Mouse (Mus musculus): ENCODE data around the gene Med9. TPM values are rescaled to one million over a fixed set of nuclear protein-coding genes. Genes with fewer than 3 reads are reported as not detected.

Gene Med9
- 9.4 and 11.2 TPM in 2 replicates for polyA plus RNA-seq (2012; rRNA removed)
- 15.9 and 18.0 TPM in 2 replicates for polyA plus RNA-seq (2014; fragmentation: Nextera tagmentation; extraction: Ambion mirVana)

DNA sequence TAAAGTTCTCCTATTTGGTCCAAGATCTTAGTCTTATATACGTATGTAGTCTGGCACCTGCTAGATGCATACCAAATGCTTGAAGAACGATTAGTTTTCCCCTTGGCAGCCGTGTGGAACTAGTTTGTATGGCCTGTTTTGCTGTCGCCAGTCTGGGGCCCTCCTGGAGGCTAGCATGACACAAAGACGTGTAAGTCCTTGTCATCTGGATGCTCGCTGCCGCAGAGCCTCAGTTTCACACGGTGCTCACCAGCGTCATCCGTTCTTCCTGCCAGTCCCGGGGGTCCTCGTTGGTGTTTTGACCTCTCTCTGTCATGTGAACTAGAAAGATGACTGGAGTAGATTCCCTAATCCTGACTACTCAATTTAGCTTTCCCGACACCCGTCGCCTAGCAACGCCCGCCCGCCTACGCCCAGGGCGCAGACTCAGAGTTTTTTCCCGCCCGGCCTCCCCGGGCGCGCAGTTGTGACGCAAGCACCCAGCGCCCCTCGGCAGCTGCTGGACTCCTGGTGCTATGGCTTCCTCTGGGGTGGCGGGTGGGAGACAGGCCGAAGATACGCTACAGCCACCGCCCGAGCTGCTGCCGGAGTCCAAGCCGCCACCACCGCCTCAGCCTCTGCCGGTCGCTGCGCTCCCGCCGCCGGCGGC is at the start of gene Med9:
Med9 (plus strand) TSS at position 455 of the 649 bp plus-strand sequence.
- peak; percentile 81 to 85 (median 82) for DNase-seq (ENCODE audit: low read depth in 3 of 3, low spot score in 3 of 3)
- Histone ChIP-seq H3K9ac (replicated peaks) (peak within 1 kb of the TSS; percentile 99), H3K36me3 (replicated peaks; ENCODE audit: control insufficient read depth, insufficient read depth, low read depth) (no peaks in the 10 kb centered on the region), H3K4me1 (replicated peaks; ENCODE audit: control insufficient read depth in 2 of 2, insufficient read depth in 2 of 2, low read length in 1 of 2) (peaks cover 9 to 14% of the 10 kb centered on the region in 2 experiments; a peak in 3 of 4 replicates), H3K9me3 (ENCODE audit: control insufficient read depth, low read length) (no peaks in the 10 kb centered on the region), H3K4me2 (ENCODE audit: low read depth) (peak within 1 kb of the TSS; percentile 92), H3K27ac (peak within 1 kb of the TSS; percentile 69), H3K27me3 (ENCODE audit: control insufficient read depth, insufficient read depth, low read length) (no peaks in the 10 kb centered on the region), H3K4me3 (ENCODE audit: insufficient read depth in 1 of 2, low read depth in 2 of 2, low read length in 2 of 2) (peak within 1 kb of the TSS; percentile 95)
- peak; percentile 97 for ATAC-seq (ENCODE audit: insufficient read depth)
- TF ChIP-seq EP300 (IDR thresholded peaks at IDR 0.05; ENCODE audit: low read depth): no peak
- TF ChIP-seq CTCF (IDR thresholded peaks at IDR 0.05; ENCODE audit: low read depth): no peak
- WGBS (ENCODE audit: insufficient replicate concordance): 2% methylated on average over 43 of the region's 43 CpGs

DNA sequence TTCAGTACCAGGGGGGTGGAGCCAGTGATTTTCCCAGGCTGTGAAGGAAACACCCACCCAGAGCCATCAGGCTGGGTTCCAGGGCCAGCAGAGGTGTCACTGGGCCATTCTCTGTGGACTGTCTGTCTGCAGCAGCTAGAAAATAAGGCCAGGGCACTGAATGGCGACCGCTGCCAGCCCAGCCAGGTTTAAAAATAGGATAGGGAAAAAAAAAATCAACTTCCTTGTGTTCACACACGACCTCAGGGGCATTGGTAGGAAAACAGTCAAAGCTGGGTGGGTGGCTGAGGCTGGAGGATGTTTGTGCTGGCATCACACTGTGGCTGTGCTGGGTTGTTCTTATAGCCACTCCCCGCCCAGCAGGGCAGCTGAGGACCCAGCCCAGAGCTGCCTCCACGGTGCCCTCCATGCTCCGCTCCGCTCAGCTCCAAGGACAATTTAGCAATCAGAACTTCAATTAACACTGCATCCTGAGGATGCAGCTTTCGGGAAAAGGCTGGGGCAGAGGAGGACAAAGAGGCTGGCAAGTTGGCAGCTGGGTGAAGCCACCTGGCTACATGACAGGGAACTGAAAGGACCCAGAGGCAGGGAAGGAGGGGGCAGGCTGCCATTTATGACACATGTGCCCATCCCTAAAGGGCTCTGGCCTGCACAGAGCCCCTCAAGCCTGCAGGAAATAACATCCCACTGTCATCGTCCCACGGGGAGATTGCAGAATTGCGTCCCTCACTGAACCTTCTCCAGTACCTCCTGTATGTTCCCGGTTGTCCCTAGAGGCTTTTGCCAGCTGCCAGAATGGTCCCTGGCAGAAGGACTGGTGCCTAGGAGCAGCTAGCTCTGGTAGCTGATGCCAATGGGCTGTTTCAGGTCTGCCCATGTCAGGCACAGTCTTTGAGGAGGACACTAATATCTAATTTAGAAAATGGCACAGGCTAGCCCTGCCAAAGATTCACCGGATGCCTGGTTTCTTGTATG is 48.0 kb upstream of the Med9 start:
- ATAC-seq (ENCODE audit: insufficient read depth) (no peak), DNase-seq (ENCODE audit: low read depth in 3 of 3, low spot score in 3 of 3) (no peak)
- TF ChIP-seq CTCF (IDR thresholded peaks at IDR 0.05; ENCODE audit: low read depth) (no peak), EP300 (IDR thresholded peaks at IDR 0.05; ENCODE audit: low read depth) (no peak)
- Histone ChIP-seq H3K4me2 (ENCODE audit: low read depth) (no peak overlapping the region), H3K4me1 (replicated peaks; ENCODE audit: control insufficient read depth in 2 of 2, insufficient read depth in 2 of 2, low read length in 1 of 2) (peaks cover 0 to 2% of the 10 kb centered on the region in 2 experiments; a peak in 1 of 4 replicates), H3K9ac (replicated peaks) (no peak overlapping the region), H3K27me3 (ENCODE audit: control insufficient read depth, insufficient read depth, low read length) (no peaks in the 10 kb centered on the region), H3K27ac (no peak overlapping the region), H3K36me3 (replicated peaks; ENCODE audit: control insufficient read depth, insufficient read depth, low read depth) (no peaks in the 10 kb centered on the region), H3K4me3 (ENCODE audit: insufficient read depth in 1 of 2, low read depth in 2 of 2, low read length in 2 of 2) (no peak overlapping the region), H3K9me3 (ENCODE audit: control insufficient read depth, low read length) (no peaks in the 10 kb centered on the region)
- 49% methylated on average over 13 of the region's 13 CpGs for WGBS (ENCODE audit: insufficient replicate concordance)

DNA sequence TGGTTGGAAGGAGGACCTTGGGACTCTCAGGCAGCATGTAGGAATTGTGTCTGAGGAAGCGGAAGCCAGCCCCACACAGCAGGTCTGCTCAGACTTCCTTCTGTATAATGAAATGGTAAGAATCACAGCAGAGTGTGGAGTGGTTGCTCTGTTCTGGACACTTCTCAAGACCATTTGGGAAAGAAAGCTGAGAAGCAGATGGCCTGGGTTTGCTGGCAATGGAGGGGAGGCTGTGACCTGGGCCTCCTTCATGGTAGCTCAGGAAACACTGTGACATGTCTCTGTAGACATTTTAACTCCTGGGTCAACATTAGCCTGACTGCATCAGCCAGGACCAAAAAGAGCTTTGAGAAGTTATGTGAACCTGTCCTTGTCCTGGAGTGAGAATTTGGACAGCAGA is 47.0 kb upstream of the Med9 start:
- 89% methylated on average over 1 of the region's 1 CpGs for WGBS (ENCODE audit: insufficient replicate concordance)
- ATAC-seq (ENCODE audit: insufficient read depth) (no peak), DNase-seq (ENCODE audit: low read depth in 3 of 3, low spot score in 3 of 3) (no peak)
- no peak for TF ChIP-seq CTCF (IDR thresholded peaks at IDR 0.05; ENCODE audit: low read depth)
- no peak for TF ChIP-seq EP300 (IDR thresholded peaks at IDR 0.05; ENCODE audit: low read depth)
- H3K27me3 ChIP-seq (ENCODE audit: control insufficient read depth, insufficient read depth, low read length): no peaks in the 10 kb centered on the region
- H3K36me3 ChIP-seq (replicated peaks; ENCODE audit: control insufficient read depth, insufficient read depth, low read depth): no peaks in the 10 kb centered on the region
- H3K9ac ChIP-seq (replicated peaks): no peak overlapping the region
- H3K9me3 ChIP-seq (ENCODE audit: control insufficient read depth, low read length): no peaks in the 10 kb centered on the region
- H3K4me2 ChIP-seq (ENCODE audit: low read depth): no peak overlapping the region
- H3K27ac ChIP-seq: no peak overlapping the region
- 0 out of 4 replicates have a peak, but pooled peaks cover 0 to 2% of the 10 kb centered on the region in 2 experiments for H3K4me1 ChIP-seq (replicated peaks; ENCODE audit: control insufficient read depth in 2 of 2, insufficient read depth in 2 of 2, low read length in 1 of 2)
- no peak overlapping the region for H3K4me3 ChIP-seq (ENCODE audit: insufficient read depth in 1 of 2, low read depth in 2 of 2, low read length in 2 of 2)

DNA sequence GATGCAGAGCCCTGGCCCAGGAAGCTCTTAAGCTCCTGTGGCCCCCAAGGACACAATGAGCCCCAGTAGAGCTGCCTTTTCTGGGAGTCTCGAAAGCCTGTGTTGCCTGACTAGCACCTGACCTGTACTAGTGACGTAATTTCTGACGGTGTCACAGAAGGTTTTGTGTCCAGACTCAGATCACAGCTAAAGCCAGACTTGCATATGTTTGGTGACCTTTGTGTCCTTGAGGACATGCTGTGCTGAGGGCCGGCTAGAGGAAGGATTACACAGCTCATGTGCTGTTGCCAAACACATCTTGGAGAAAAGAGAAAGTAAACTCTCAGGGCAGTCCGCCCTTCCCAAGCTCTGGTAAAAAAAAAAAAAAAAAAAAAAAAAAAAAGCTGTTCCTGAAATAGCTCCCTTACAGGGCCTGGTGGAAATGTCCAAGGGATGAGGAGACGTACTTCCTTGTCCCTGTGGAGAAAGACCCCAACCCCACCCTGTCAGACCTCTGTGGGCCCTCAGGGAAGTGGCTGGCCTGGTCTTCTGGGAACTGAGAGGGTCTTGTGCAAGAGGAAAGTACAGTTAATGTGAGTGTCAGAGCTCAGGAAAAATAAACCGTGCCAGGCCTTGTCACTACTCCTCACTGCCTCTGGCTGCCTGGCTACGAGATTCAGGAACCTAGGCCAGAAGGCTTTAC is 45.8 kb upstream of the Med9 start:
- H3K27me3 ChIP-seq (ENCODE audit: control insufficient read depth, insufficient read depth, low read length): no peaks in the 10 kb centered on the region
- WGBS (ENCODE audit: insufficient replicate concordance): 51% methylated on average over 8 of the region's 8 CpGs
- H3K9me3 ChIP-seq (ENCODE audit: control insufficient read depth, low read length): no peaks in the 10 kb centered on the region
- no peak for TF ChIP-seq CTCF (IDR thresholded peaks at IDR 0.05; ENCODE audit: low read depth)
- no peak for TF ChIP-seq EP300 (IDR thresholded peaks at IDR 0.05; ENCODE audit: low read depth)
- no peak for ATAC-seq (ENCODE audit: insufficient read depth)
- H3K4me2 ChIP-seq (ENCODE audit: low read depth): no peak overlapping the region
- H3K4me1 ChIP-seq (replicated peaks; ENCODE audit: control insufficient read depth in 2 of 2, insufficient read depth in 2 of 2, low read length in 1 of 2): 0 out of 4 replicates have a peak, but pooled peaks cover 0 to 2% of the 10 kb centered on the region in 2 experiments
- DNase-seq (ENCODE audit: low read depth in 3 of 3, low spot score in 3 of 3): no peak
- H3K27ac ChIP-seq: no peak overlapping the region
- no peaks in the 10 kb centered on the region for H3K36me3 ChIP-seq (replicated peaks; ENCODE audit: control insufficient read depth, insufficient read depth, low read depth)
- H3K4me3 ChIP-seq (ENCODE audit: insufficient read depth in 1 of 2, low read depth in 2 of 2, low read length in 2 of 2): no peak overlapping the region
- no peak overlapping the region for H3K9ac ChIP-seq (replicated peaks)

Data from liver, embryonic 14.5 days (tissue).